Mouse (Mus musculus): ENCODE data around the gene Trarg1.

Gene Trarg1

GRCm38 (mm10) chr11:76674199-76674598, 5.4 kb upstream of the Trarg1 start:
- no peak for DNase-seq (ENCODE audit: low spot score)

DNA sequence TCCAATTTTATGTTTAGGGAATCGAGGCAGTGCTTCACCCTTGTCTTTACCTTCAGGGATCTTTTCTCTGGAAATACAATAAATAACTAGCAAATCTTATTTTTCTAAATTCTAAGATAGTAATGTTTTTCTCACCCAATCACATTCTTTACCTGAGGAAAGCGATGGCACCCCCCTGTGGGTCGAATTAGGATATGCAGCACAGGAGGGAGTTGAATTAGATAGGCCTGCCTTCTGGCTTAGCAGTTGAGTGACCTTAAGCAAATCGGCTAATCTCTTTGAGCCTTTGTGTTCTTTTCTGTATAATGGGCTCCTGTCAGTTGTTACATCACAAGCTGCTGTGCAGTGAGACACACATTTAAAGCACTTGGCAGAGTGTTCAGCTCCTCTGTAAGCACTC, 4.9 kb upstream of the Trarg1 start:
- no peak for DNase-seq (ENCODE audit: low spot score)

DNA sequence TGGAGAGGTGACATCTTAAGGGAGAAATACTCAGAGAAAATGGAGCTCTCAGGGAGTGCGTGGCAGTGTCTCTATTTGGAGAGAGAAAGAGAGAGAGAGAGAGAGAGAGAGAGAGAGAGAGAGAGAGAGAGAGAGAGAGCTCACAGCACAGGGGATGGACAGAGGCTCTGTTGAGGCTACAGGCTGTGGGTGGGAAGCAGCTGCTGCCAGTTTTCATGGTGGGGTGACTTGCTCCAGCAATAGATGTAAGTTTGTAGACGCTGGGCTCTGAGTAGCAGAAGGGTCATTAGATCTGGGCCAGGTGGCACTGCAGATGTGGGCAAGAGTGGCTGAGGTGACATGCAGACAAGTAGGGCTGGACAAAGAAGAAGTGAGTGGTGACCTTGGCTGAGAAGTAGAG, 6.0 kb downstream of the Trarg1 start:
- DNase-seq (ENCODE audit: low spot score), result no peak

- DNase-seq (ENCODE audit: low spot score), result no peak
These were observed 12.5 kb downstream of the Trarg1 start for GRCm38 (mm10) chr11:76692096-76692495.

DNA sequence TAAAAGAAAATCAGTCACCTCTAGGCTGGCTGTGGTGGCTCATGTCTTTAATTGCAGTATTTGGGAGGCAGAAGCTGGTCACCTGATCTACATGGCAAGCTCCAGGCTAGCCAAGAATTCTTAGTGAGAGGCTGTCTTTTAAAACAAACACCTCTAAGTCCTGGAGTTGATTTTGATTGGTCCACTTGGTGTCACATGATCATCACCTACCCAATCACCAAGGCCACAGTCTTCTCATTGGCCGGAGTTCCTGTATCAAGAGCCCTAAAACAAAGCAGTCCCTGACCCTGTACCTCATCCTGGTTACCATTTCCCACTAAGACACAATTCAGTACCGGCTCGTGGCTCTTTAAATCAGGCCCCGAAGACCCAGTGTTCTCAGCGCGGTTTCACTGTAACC, 16.2 kb downstream of the Trarg1 start:
- DNase-seq (ENCODE audit: low spot score), result no peak

- DNase-seq (ENCODE audit: low spot score), result no peak
These were observed 20.0 kb downstream of the Trarg1 start for GRCm38 (mm10) chr11:76699626-76700025.

- DNase-seq (ENCODE audit: low spot score), result no peak
These were observed 28.0 kb downstream of the Trarg1 start for GRCm38 (mm10) chr11:76707656-76708055.

- no peak for DNase-seq (ENCODE audit: low spot score)
These were observed 28.5 kb downstream of the Trarg1 start for GRCm38 (mm10) chr11:76708066-76708465.

GRCm38 (mm10) chr11:76708881-76709280, 29.3 kb downstream of the Trarg1 start:
- DNase-seq (ENCODE audit: low spot score), result no peak

DNA sequence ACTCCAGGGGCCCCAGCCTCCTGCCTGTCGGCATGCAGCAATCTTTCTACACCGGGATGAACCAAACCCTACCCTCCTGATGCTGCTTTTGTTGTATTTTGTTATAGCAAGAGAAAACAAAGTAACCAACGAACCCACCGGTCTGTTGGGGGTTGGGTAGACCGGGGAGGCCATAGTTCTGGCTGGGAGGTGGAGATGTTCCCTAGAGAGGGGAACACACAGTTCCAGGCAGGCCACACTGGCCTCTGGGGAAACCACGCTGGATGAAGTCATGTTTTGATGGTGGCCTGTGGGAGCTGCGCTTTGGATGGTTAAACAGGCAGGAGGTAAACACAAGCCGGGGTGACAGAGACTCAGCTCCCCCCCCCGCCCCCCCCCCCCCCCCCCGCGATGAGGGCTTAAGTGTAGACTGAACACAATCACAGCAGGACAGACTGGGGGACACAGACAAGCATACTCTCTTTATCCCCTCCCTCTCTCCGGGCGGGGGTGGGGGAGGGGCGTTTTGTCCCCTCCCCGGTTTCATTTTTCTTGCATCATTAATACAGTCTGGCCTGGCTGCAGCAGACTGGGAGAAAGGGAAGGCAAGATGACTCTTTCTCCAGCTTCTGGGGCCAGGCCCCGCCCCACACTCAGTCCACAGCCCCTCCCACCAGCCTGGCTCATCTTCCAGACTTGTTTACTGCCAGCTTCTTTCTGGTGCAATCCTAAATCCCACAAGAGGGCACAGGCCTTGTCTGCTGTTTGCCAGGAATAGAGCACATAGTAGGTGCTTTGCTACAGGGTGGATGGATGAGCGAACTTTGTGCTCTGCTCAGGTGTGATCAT, 30.2 kb downstream of the Trarg1 start:
- DNase-seq (ENCODE audit: low spot score), result no peak

DNA sequence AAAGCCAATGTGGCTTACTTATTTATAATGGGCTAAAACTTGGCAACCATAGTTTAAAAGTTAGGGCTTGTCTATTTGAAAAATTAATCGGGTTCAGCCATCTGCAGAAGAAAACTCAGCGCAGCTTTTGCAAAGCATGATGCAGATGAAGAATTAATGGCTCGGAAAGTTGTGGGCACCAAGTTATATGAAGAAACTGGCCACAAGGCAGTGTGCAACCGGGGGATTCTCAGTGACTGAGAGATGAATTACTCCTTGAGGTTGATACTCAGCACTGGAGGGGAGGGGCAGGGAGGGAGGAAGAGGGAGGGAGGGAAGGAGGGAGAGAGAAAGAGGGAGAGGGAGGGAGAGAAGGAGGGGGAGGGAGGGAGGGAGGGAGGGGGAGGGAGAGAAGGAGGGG, 37.4 kb downstream of the Trarg1 start:
- DNase-seq (ENCODE audit: low spot score), result no peak

GRCm38 (mm10) chr11:76723911-76724310, 44.3 kb downstream of the Trarg1 start:
- DNase-seq (ENCODE audit: low spot score), result no peak

- DNase-seq (ENCODE audit: low spot score), result no peak
These were observed 48.5 kb downstream of the Trarg1 start for GRCm38 (mm10) chr11:76728093-76728492.

GRCm38 (mm10) chr11:76730650-76731049, 51.0 kb downstream of the Trarg1 start:
- no peak for DNase-seq (ENCODE audit: low spot score)

DNA sequence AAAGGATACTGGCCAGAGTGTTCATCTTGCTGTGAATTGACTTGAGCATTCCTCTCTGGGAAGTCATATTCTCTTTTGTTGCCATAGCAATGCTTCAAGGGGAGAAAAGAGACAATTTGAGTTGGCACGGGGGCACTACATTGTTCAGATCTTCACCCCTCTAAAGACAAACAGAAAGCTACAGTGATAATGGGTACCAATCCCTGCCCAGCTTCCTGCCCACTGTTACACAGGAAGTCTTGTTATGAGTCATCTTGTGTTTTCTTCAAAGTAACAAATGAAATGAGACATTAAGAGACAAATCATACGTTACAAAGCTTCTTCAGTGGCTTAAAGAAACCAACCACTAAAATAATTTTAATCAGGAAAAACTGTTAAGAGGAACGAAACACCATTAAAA, 55.0 kb downstream of the Trarg1 start:
- no peak for DNase-seq (ENCODE audit: low spot score)

DNA sequence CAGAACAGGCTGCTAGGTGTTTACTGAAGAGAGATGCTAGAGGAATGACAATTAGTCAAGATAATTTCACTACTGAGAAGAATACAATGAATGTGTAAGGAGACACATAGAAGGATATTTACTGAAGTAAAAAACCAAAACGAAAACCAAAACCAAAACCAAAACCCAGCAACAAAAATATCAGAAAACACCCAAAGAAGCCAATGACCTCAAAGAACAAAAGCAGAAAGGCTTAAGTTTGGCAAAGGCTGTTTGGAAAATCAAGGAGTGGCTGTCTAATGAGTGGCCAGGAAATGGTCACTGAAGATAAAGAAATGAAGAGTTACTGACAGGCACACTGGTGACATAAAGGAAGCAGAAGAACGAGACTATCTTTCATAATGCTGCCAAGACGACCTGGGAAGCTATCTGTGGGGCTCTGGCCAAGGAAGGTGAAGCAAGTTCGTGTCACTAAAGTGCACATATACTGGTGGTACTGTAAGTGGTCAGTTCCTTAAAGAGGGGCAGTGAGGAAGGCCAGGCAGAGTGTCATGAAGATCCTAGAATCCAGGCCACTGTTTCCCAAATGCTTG, 56.2 kb downstream of the Trarg1 start:
- no peak for DNase-seq (ENCODE audit: low spot score)

DNA sequence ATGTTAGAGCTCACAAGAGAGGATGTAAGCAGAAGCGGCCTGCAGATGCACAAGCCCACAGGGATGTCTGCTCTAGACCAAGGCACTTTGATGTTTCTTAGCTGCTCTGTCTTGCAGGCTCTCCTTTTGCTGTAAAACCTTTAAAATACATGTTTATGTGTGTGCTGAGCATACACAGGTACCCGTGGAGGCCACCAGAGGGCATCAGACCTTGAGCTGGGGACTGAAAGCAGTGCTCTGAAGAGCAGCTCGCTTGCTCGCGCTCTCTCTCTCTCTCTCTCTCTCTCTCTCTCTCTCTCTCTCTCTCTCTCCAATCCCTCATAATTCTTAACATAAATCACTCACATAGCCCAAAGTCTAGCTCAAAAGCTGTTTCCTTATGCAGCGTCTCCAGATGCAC, 59.5 kb downstream of the Trarg1 start:
- DNase-seq (ENCODE audit: low spot score), result no peak

DNA sequence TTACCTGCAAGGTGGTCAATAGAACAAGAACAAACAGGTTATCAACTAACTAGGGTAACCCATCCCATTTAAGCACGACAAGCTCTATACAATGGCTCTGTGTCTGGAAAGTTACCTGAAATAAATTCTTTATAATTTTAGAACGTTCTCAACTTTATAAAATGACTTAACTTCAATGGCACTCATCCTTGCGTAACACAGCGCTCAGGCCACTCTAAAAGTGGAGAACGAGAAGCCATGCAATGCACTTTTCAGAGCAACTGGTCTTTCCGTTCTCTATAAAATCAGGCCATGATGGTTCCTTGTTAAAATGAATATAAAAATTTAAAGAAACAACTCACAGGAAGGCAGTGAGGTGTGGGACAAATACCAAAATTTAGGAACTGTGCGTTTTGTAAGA, 62.9 kb downstream of the Trarg1 start:
- no peak for DNase-seq (ENCODE audit: low spot score)

GRCm38 (mm10) chr11:76744550-76744949, 64.9 kb downstream of the Trarg1 start:
- DNase-seq (ENCODE audit: low spot score), result no peak

GRCm38 (mm10) chr11:76745921-76746320, 66.3 kb downstream of the Trarg1 start:
- no peak for DNase-seq (ENCODE audit: low spot score)
